Mouse (Mus musculus) neural tube, embryonic 14.5 days (tissue): ENCODE results near the gene Ubxn10. TPM values are rescaled to one million over a fixed set of nuclear protein-coding genes. Genes with fewer than 3 reads are reported as not detected.

Source experiments
- ATAC-seq: fragments of 200-750 bp; cut with Nextera tagmentation; 2 replicates; pipeline ENCODE4 v1.8.0; 2017; ENCODE audit warnings: low read depth, mild to moderate bottlenecking, moderate TSS enrichment, moderate library complexity
- H3K27ac ChIP-seq: fragments of 300-500 bp; sonication (generic); 2 replicates; pipeline ENCODE4 v1.5.1; 2014; ENCODE audit warnings: low read depth, mild to moderate bottlenecking, control low read depth, low read length, moderate library complexity, mixed read lengths
- H3K27me3 ChIP-seq: fragments of 300-500 bp; sonication (generic); 2 replicates; pipeline ENCODE4 v1.6.1; 2014; ENCODE audit warnings: low read length; ENCODE audit not compliant: control insufficient read depth, insufficient read depth
- H3K36me3 ChIP-seq: fragments of 300-500 bp; sonication (generic); 2 replicates; pipeline ENCODE4 v1.6.1; 2014; ENCODE audit warnings: low read length, mixed read lengths; ENCODE audit not compliant: control insufficient read depth, insufficient read depth
- H3K4me1 ChIP-seq: fragments of 300-500 bp; sonication (generic); 2 replicates; pipeline ENCODE4 v1.6.1; 2014; ENCODE audit warnings: low read length; ENCODE audit not compliant: control insufficient read depth, insufficient read depth
- H3K4me2 ChIP-seq: fragments of 300-500 bp; sonication (generic); 2 replicates; pipeline ENCODE4 v1.6.1; 2014; ENCODE audit warnings: mild to moderate bottlenecking, low read depth, low read length, control low read depth
- H3K4me3 ChIP-seq: fragments of 300-500 bp; sonication (generic); 2 replicates; pipeline ENCODE4 v1.5.1; 2014; ENCODE audit warnings: low read depth, low read length, control low read depth, mixed read lengths
- H3K9ac ChIP-seq: fragments of 300-500 bp; sonication (generic); replicated peaks from 2 replicates; pipeline ENCODE4 v1.6.1; 2014; ENCODE audit warnings: low read depth, mild to moderate bottlenecking, control low read depth, low read length, mixed read lengths
- H3K9me3 ChIP-seq: fragments of 300-500 bp; sonication (generic); 2 replicates; pipeline ENCODE4 v1.6.1; 2016; ENCODE audit warnings: low read length; ENCODE audit not compliant: control insufficient read depth
- WGBS: fragments of 180-500 bp; shearing (Covaris S2); extraction: QIAGEN DNeasy Blood & Tissue Kit; methylation state at CpG from one replicate; pipeline ENCODE4 v1.1.7; 2014; 5-methylcytosine and 5-hydroxymethylcytosine counted together
- polyA plus RNA-seq: library from polyadenylated mRNA; unstranded; fragments of >200 nt; fragmentation: Nextera tagmentation; extraction: Ambion mirVana; gene quantifications from 2 replicates; pipeline ENCODE4 v1.2.1, GENCODE M21; 2014

Gene Ubxn10
- polyA plus RNA-seq, 1 experiment from 2014 or later: 2.7 TPM

- no peaks in the 10 kb centered on the region for H3K36me3 ChIP-seq
- ATAC-seq: no peak
- no peak overlapping the region for H3K4me3 ChIP-seq
- H3K9ac ChIP-seq: no peak overlapping the region
- H3K9me3 ChIP-seq: no peaks in the 10 kb centered on the region
- H3K4me2 ChIP-seq: no peak overlapping the region
- H3K27ac ChIP-seq: no peak overlapping the region
- 3% methylated on average over 4 of the region's 4 CpGs for WGBS
- H3K27me3 ChIP-seq: no peaks in the 10 kb centered on the region
- peaks cover 36% of the 10 kb centered on the region for H3K4me1 ChIP-seq
Observed at GRCm38 (mm10) chr4:138690561-138690960, 46.4 kb downstream of the Ubxn10 start.

DNA sequence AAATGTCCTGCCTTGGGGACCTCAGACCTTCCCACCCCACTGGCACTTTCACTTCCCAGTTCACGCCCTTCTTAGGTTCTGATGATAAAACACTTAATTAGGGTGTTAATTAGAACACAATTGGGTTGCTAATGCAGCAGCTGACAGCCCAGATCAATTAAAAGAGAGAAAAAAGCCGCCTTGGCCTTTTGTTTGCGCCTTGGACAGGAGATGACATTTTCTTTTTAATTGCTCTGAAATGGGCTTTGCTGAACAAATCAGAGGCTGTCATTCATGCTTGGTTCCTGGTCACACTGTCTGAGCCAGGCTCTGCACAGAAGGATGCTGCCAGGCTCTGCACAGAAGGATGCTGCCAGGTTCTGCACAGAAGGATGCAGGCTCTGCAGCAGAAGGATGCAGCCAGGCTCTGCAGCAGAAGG is 47.9 kb downstream of the Ubxn10 start:
- Histone ChIP-seq H3K4me3 (no peak overlapping the region), H3K9ac (no peak overlapping the region; the same call in 1 of the 2 replicates), H3K4me1 (peaks cover 36% of the 10 kb centered on the region), H3K36me3 (no peaks in the 10 kb centered on the region), H3K27ac (peak overlapping the region; percentile 71; the same call in 1 of the 2 replicates), H3K27me3 (no peaks in the 10 kb centered on the region), H3K4me2 (no peak overlapping the region), H3K9me3 (no peaks in the 10 kb centered on the region)
- 5% methylated on average over 3 of the region's 3 CpGs for WGBS
- ATAC-seq: no peak

DNA sequence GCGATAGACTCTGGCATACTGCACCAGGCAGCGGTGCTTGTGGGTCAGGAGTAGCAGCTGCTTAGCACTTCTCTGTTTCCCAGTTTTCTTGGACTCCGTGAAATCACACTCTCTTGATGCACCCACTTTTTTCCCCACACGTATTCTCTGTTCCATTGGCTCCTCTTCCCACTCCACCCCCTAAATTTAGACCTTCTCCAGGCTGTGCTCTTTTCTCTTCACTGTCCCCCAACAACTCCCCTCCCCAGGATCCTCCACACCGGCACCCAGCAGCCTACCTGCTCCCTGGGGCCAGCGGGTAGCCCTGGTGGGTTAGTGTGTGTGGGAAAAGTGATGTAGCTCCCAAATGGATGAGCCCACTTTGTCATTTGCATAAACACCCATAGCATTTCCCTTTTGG is 51.2 kb downstream of the Ubxn10 start:
- Histone ChIP-seq H3K9ac (no peak overlapping the region), H3K27me3 (no peaks in the 10 kb centered on the region), H3K9me3 (no peaks in the 10 kb centered on the region), H3K4me1 (peaks cover 21% of the 10 kb centered on the region), H3K27ac (no peak overlapping the region), H3K4me2 (no peak overlapping the region), H3K4me3 (no peak overlapping the region), H3K36me3 (no peaks in the 10 kb centered on the region)
- ATAC-seq: no peak
- 89% methylated on average over 6 of the region's 6 CpGs for WGBS

DNA sequence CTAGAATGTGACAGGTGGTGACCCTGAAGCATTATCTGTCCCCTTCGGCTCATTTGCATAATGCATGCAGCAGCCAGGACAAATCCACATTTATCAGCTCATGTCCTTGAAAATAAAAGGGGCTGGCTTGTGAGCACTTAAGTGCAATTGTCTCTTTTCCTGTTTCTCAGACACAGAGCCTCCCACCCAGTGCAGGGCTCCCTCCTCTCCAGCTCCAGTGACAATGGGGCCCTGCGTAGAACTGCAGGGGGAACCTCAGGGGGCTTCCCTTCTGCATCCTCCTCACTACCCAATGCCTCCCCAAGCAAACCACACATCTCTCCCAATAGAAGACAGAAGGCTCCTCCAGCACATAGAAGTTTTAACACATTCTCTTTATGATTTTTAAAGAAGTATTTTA is 54.2 kb downstream of the Ubxn10 start:
- H3K27me3 ChIP-seq: no peaks in the 10 kb centered on the region
- H3K27ac ChIP-seq: peak overlapping the region; percentile 40
- ATAC-seq: 0 out of 2 replicates have a peak, but pooled peaks have one; percentile 46
- no peaks in the 10 kb centered on the region for H3K36me3 ChIP-seq
- no peaks in the 10 kb centered on the region for H3K9me3 ChIP-seq
- H3K4me3 ChIP-seq: no peak overlapping the region
- no peak overlapping the region for H3K4me2 ChIP-seq
- WGBS: 19% methylated on average over 2 of the region's 2 CpGs
- no peak overlapping the region for H3K9ac ChIP-seq
- 0 out of 2 replicates have a peak, but pooled peaks cover 3% of the 10 kb centered on the region for H3K4me1 ChIP-seq

- no peak overlapping the region for H3K27ac ChIP-seq
- no peaks in the 10 kb centered on the region for H3K9me3 ChIP-seq
- no peak for ATAC-seq
- 71% methylated on average over 4 of the region's 4 CpGs for WGBS
- no peaks in the 10 kb centered on the region for H3K27me3 ChIP-seq
- 0 out of 2 replicates have a peak, but pooled peaks cover 3% of the 10 kb centered on the region for H3K4me1 ChIP-seq
- no peak overlapping the region for H3K9ac ChIP-seq
- no peaks in the 10 kb centered on the region for H3K36me3 ChIP-seq
- H3K4me2 ChIP-seq: no peak overlapping the region
- H3K4me3 ChIP-seq: no peak overlapping the region
Observed at GRCm38 (mm10) chr4:138680124-138680523, 56.8 kb downstream of the Ubxn10 start.

DNA sequence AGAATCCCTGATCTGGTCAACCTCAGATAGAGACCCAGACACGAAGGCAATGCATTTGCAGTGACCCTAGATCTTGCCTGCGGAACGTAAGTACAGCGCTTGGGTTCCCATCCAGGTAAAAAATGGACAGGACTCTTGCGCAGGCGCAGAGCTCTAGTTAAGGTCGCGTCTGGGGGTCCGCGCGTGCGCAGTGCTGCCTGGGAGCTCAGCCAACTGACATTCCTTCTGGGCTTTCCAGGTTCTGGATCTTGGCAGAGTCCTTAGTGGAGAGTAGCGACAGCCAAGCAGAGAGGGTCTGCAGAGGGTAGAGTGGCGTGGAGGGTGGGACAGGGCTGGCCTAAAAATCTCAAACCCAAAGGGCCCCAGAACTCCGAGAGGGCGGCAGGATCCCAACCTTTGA is 59.4 kb downstream of the Ubxn10 start:
- Histone ChIP-seq H3K9ac (no peak overlapping the region), H3K4me3 (peak overlapping the region; percentile 6; the same call in 1 of the 2 replicates), H3K27me3 (no peaks in the 10 kb centered on the region), H3K27ac (no peak overlapping the region; the same call in 1 of the 2 replicates), H3K4me1 (no peaks in the 10 kb centered on the region), H3K4me2 (peak overlapping the region; percentile 41), H3K36me3 (no peaks in the 10 kb centered on the region), H3K9me3 (no peaks in the 10 kb centered on the region)
- peak; percentile 71 for ATAC-seq
- WGBS: 23% methylated on average over 16 of the region's 16 CpGs

DNA sequence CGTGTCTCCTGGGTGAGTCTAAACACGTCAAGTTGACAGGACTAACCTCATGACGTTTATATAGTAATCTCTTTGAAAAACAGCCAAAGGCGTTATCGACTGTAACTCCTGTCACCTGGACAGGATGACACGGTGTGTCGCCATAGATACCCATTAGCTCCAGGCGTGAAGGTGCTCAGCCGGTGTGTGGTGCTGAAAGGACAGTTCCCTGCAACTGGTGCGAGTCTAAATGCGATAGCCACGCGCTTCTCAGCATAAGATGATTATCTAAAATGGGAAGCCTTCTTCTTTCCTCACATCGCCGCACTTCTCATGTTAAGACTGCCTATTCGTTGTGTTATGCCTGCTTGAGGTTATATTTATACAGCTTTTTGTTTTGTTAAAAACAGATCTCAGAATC is 60.5 kb downstream of the Ubxn10 start:
- H3K4me3 ChIP-seq: no peak overlapping the region
- H3K36me3 ChIP-seq: no peaks in the 10 kb centered on the region
- no peaks in the 10 kb centered on the region for H3K9me3 ChIP-seq
- no peak for ATAC-seq
- H3K9ac ChIP-seq: no peak overlapping the region
- no peak overlapping the region for H3K4me2 ChIP-seq
- no peaks in the 10 kb centered on the region for H3K27me3 ChIP-seq
- 14% methylated on average over 16 of the region's 16 CpGs for WGBS
- no peaks in the 10 kb centered on the region for H3K4me1 ChIP-seq
- H3K27ac ChIP-seq: no peak overlapping the region

DNA sequence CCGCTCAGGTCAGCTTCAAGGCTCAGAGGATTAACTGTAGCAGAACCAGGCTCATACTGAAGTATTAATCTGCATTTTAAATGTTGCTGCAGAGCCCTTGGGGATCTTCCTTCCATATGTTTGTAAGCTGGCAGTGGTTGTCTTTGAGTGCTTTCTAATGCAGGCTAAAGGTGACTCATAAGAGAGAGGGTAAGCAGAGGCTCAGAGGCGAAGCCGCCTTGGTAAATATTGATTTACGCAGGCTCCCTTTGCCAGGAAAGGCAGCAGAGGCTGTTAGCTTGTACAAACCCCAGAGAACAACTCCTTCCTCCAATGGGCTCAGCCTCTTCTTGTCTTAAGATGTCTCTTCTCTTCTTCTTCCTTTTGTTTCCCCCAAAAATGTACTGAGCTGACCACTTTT is 64.8 kb downstream of the Ubxn10 start:
- 47% methylated on average over 4 of the region's 4 CpGs for WGBS
- Histone ChIP-seq H3K4me3 (no peak overlapping the region), H3K9me3 (no peaks in the 10 kb centered on the region), H3K27me3 (no peaks in the 10 kb centered on the region), H3K27ac (no peak overlapping the region), H3K4me2 (no peak overlapping the region), H3K4me1 (no peaks in the 10 kb centered on the region), H3K9ac (no peak overlapping the region), H3K36me3 (no peaks in the 10 kb centered on the region)
- ATAC-seq: no peak

DNA sequence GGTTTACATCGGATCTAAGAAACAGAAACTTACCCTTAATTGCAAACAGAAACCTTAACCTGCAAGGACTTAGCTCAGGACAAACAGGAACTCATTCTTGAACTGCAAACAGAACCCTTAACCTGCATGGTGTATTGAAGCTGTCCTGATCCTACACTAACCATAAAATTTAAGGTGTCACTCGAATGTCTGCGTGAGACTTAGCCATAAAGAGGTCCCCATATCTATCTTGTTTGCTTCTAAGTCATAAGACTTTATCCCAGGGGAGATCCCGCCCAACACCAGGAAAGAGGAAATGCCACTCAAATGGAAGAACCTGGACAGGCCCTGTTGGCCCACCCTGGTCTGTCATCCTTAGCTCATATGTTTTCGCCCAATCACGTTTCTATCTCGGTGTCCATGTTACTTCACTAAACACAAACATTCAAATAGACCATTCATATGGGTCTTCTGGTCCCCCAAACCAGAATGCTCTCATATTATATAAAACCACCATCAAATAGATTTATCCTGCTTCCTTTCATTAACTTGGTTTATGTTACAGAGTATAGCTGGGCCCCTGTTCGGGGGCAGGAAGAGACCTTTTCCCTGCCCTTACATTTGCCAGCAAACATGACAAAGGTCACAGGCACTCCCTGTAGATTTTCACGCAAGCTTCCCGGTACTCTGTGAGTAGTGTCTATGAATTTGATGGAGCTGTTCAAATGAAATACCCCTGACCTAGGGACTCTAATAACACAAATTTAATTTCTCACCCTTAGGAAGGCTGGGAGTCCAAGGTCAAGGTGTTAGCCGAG is 66.7 kb downstream of the Ubxn10 start:
- Histone ChIP-seq H3K4me1 (no peaks in the 10 kb centered on the region), H3K27ac (no peak overlapping the region), H3K4me3 (no peak overlapping the region), H3K36me3 (no peaks in the 10 kb centered on the region), H3K9me3 (no peaks in the 10 kb centered on the region), H3K4me2 (no peak overlapping the region), H3K9ac (no peak overlapping the region), H3K27me3 (no peaks in the 10 kb centered on the region)
- WGBS: 87% methylated on average over 11 of the region's 11 CpGs
- ATAC-seq: no peak
